Mouse (Mus musculus): ENCODE data around the gene Aqp5.

The Aqp5 gene

GRCm38 (mm10) chr15:99597596-99597995, 7.0 kb downstream of the Aqp5 start:
- DNase-seq: no peak

- no peak for DNase-seq
These were observed 8.9 kb downstream of the Aqp5 start for GRCm38 (mm10) chr15:99599245-99600070.

DNA sequence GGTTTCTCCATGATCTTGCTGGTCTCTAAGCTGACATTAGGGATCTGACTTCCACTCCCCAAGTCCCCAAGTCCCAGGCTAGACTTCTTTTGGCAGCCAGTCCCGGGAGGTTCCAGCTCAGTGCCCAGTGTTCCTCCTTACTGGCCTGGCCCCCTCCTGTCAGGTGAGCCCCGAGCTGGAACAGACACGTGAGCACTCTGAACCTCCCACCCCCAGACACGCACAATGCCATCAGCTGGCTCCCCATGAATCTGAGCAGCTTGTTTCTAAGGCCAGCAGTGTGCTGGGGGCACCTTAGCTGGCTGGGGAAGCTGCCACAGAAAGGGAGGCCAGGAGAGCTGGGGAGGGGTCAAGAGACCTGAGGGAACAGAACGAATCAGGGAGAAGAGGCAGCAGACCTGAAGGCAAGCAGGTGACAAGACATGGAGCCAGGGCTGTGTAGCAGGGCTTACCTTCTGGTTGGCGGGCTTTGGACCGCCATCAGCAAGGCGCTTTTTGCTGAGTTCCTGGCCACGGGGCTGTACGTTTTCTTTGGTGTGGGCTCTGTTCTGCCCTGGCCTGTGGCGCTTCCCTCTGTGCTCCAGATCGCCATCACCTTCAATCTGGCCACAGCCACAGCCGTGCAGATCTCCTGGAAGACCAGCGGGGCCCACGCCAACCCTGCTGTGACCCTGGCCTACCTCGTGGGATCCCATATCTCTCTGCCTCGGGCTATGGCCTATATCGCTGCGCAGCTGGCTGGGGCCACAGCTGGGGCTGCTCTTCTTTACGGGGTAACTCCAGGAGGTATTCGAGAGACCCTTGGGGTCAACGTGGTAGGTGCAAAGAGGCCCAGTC, 10.6 kb downstream of the Aqp5 start, which contains the start of gene Aqp6:
Gene Aqp6, plus strand, starts transcription at position 415 of the 837 bp plus-strand sequence.
- no peak for DNase-seq

GRCm38 (mm10) chr15:99601823-99602120, 11.2 kb downstream of the Aqp5 start:
- no peak for DNase-seq

GRCm38 (mm10) chr15:99602206-99602820, 11.7 kb downstream of the Aqp5 start:
- DNase-seq: no peak

GRCm38 (mm10) chr15:99603216-99603615, 12.6 kb downstream of the Aqp5 start:
- DNase-seq: no peak

- no peak for DNase-seq
These were observed 15.0 kb downstream of the Aqp5 start for GRCm38 (mm10) chr15:99605595-99605994.

GRCm38 (mm10) chr15:99606515-99606914, 15.9 kb downstream of the Aqp5 start:
- peak; percentile 81 for DNase-seq

DNA sequence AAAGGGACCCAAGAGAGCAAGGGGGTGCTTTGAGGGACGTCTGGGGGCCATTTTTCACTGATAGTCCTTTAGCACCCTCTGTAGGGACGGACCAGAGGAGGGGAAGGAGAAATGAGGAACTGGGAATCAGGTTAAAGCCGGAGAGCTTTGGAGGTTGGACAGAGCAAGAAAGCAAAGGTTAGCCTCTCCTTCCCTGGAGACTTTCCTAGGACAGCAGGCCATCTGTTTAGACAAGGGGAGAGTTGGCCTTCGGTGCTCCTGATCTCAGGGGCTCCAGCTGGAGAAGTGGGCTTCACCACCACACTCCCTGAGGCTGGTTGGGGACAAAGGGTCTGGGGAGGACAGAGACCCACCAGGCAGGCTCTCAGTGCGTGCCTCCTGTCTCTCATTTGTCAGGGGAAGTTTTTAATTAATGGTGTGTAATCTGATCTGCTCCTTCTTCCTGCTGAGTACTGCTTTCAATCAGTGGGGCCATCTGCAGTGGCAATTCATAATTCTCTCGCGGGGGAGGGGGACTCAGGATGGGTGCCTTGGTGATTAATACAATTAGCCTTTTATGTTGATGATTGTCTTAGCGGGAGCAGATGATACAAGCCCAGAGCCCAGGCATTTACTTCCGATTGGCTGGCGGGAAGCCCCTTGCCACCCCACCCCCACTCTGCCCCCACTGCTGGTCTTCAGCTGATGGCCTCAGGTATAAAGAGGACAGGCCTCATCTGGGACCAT, 17.0 kb downstream of the Aqp5 start:
- DNase-seq: no peak

GRCm38 (mm10) chr15:99608382-99609125, 18.0 kb downstream of the Aqp5 start:
- DNase-seq: no peak

GRCm38 (mm10) chr15:99611563-99611962, 21.0 kb downstream of the Aqp5 start:
- DNase-seq: peak; percentile 38

DNA sequence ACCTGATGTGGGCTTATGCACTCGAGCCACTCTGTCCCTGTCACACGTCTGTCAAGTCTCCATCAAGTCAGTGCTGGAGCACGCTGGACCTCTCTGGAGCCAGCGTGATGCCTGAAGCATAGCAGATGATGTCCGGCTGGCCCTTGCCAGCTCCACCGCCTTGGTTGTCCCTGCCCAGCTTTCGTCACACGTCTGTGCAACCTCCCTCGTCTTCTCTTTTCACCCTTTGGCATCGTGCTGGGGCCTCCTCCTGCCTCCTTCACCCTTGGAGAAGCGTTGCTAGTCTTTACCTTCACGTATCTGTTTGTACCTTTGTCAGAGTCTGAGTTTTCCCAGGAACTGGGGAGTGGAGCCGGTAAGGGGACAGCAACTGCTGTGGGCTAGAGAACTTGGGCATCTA, 23.7 kb downstream of the Aqp5 start:
- DNase-seq: no peak

DNA sequence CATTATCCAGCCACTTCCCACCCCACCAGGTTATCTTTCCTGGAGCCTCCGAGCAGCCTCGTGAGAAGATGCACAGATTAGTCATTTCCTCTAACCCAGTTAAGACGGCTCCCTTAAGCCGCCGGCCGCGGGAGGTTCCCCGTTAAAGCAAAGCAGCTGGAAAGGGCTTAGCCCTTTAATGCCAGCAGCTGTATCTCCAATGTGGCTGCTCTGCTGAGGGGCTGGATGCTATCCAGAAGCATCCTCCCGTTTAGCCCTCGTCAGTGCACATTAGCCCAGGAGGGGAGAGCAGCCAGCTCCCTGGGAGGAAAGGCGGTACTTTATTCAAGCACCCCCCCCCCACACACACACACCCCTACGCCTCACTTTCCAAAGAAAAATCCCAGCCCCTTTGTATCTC, 24.2 kb downstream of the Aqp5 start:
- peak; percentile 48 for DNase-seq

GRCm38 (mm10) chr15:99615246-99615645, 24.7 kb downstream of the Aqp5 start:
- no peak for DNase-seq

DNA sequence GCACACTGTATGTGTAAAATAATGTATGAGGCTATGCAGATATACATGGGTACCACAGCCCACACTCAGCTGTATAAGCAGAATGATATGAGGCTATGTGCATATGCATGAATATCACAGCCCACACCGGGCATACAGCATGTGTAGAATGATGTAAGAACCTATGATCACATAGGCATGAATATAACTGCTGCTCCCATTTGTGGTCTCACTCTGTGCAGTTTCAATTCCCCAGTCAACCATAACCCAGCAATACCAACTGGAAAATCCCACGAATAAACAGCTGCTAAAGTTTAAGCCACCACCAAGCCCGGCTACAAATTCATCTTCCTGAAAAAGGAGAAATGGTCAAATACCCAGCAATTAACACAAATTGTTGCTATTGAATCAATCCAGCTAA, 28.0 kb downstream of the Aqp5 start:
- DNase-seq: no peak

DNA sequence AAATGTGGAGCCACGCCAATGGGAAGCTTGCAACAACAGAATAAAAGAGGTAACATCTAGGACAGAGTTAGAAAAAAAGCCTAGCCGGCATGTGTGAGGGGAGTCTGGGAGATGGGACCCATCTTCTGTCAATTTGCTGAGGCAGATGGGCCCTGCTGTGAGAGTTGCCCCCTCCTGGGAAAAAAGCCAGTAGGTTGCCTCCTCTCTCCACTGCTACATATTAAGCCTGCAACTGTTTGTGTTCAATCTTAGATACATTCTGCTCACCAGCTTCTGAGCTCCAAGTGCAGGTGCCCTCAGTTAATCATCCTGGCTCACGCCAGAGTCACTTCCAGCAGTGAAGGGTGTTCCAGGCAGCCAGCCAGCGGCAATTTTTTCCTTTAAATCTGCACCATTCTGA, 29.2 kb downstream of the Aqp5 start:
- DNase-seq: no peak

GRCm38 (mm10) chr15:99622063-99622462, 31.5 kb downstream of the Aqp5 start:
- DNase-seq: no peak

DNA sequence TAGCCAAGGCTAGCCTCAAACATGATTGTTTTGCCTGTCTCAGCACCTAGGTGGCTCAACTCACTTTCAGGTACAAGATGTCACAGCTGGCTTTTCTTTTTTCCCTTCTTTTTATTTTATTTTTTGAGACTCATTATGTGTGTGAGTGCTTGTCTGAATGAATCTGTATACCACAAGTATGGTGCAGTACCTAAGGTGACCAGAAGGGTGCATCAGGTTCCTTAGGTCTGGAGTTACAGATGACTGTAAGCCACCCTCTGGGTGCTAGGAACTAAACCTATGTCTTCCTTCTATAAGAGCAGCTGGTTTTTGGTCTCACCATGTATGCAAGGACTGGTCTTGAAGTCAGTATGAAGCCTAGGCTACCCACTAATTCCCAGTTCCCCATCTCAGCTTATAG, 41.0 kb downstream of the Aqp5 start:
- no peak for DNase-seq

DNA sequence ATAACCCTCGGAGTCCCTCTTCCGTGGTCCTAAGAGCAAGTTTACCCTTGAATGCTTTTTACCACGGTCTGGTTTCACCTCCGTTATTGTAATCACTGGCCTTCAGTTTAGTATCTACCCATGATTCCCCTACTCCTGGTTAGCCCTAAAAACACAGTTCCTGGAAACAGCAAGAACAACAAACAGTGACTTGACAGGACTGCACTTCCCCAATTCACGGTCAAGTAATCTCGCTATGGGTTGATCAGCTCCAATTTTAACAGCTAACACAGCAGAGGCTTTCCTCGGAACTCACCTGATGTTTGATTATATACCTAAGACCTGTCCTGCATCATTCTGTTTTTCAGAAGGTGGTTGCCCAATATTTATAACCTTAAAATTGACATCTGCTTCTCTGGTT, 44.1 kb downstream of the Aqp5 start:
- DNase-seq: no peak

- no peak for DNase-seq
These were observed 47.0 kb downstream of the Aqp5 start for GRCm38 (mm10) chr15:99637405-99638123.

- no peak for DNase-seq
These were observed 47.5 kb downstream of the Aqp5 start for GRCm38 (mm10) chr15:99638124-99638485.

DNA sequence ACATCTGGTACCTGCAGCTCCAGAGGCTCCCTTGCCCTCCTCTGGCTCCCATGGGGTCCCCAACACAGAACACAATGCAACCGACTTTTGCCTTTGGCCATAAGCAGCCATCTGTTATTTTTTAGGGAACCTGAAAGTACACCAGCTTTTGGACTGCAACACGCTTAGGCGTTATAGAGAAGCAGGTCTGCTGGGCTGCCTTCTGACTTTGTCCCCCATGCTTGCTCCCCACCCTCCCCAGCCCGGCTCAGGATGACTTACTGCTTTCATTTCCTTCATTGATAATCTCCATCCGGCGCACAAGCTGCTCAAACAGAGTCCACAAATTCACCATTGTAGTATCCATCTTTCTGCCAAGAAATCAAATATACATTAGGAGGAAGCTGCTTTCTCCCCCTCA, 52.0 kb downstream of the Aqp5 start:
- no peak for DNase-seq

Measured in right cerebral cortex, adult 18-20 months (tissue).